Mouse (Mus musculus): ENCODE measurements at regions not wholly inside any gene's neighbourhood (a gene's known extent, or its start where the extent isn't known, plus 50 kb on each side); places are given as distances from the start of the nearest gene placed in this dataset.

DNA sequence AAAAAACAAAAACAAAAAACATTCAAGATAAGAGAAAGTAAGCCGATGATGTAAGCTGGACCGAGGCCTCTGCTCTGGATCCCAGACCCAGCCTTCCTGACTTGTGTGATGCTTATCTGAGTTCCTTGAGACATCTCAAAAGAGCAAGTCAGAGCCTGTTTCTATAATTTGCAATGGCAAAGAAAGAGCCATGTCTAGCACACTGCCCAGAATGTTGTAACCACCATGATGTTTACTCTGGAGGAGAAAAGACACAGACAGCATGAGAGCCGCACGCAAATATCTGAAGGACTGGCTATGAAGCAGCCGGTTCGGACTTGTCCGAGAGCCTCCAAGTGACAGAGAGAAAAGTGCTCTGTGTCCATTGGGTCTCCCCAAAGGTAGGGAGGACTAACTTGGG, 52.2 kb upstream of the C1qtnf3 start:
- no peaks in the 10 kb centered on the region for H3K4me1 ChIP-seq (ENCODE audit: control insufficient read depth, insufficient read depth, low read length)
- ATAC-seq (replicated peaks; ENCODE audit: insufficient number of reproducible peaks, low FRiP score, low TSS enrichment, low read depth): no peak
- WGBS: 88% methylated on average over 7 of the region's 7 CpGs
- no peak overlapping the region for H3K4me2 ChIP-seq (ENCODE audit: low read depth, low read length)
- no peaks in the 10 kb centered on the region for H3K27me3 ChIP-seq (ENCODE audit: control insufficient read depth, insufficient read depth, low read length)
- no peak overlapping the region for H3K4me3 ChIP-seq (ENCODE audit: low read depth, low read length)
- no peak for DNase-seq (ENCODE audit: low spot score)
- H3K9me3 ChIP-seq (replicated peaks; ENCODE audit: control insufficient read depth, low read length): no peaks in the 10 kb centered on the region
- no peak overlapping the region for H3K27ac ChIP-seq (replicated peaks; ENCODE audit: low read depth, low read length)
- H3K36me3 ChIP-seq (replicated peaks; ENCODE audit: control insufficient read depth, insufficient read depth, low read depth, low read length): no peaks in the 10 kb centered on the region
- no peak overlapping the region for H3K9ac ChIP-seq (replicated peaks; ENCODE audit: low read length)

DNA sequence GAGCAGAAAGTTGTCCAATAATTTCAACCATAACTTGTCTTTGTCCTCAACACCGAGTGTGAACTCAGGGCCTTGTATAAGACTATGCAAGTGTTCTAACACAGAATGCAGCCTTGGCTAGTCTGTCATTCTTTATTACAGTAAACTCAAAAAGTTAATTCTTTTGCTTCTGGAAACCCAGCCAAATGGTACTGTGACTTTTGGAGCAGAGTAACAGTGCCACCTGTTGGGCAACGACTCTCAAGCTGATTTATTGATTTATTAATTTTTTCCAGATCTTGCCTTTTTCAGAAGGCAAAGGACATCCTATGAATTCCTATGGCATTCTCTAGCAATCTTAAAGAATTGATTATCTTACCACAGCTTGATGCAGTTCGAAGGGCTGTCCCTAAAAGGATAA, 51.1 kb upstream of the C1qtnf3 start:
- H3K27me3 ChIP-seq (ENCODE audit: control insufficient read depth, insufficient read depth, low read length): no peaks in the 10 kb centered on the region
- H3K9me3 ChIP-seq (replicated peaks; ENCODE audit: control insufficient read depth, low read length): no peaks in the 10 kb centered on the region
- no peaks in the 10 kb centered on the region for H3K36me3 ChIP-seq (replicated peaks; ENCODE audit: control insufficient read depth, insufficient read depth, low read depth, low read length)
- no peak overlapping the region for H3K9ac ChIP-seq (replicated peaks; ENCODE audit: low read length)
- DNase-seq (ENCODE audit: low spot score): peak; percentile 78
- no peak overlapping the region for H3K4me3 ChIP-seq (ENCODE audit: low read depth, low read length)
- no peak overlapping the region for H3K4me2 ChIP-seq (ENCODE audit: low read depth, low read length)
- WGBS: 46% methylated on average over 3 of the region's 3 CpGs
- no peak overlapping the region for H3K27ac ChIP-seq (replicated peaks; ENCODE audit: low read depth, low read length)
- ATAC-seq (replicated peaks; ENCODE audit: insufficient number of reproducible peaks, low FRiP score, low TSS enrichment, low read depth): no peak
- no peaks in the 10 kb centered on the region for H3K4me1 ChIP-seq (ENCODE audit: control insufficient read depth, insufficient read depth, low read length)

DNA sequence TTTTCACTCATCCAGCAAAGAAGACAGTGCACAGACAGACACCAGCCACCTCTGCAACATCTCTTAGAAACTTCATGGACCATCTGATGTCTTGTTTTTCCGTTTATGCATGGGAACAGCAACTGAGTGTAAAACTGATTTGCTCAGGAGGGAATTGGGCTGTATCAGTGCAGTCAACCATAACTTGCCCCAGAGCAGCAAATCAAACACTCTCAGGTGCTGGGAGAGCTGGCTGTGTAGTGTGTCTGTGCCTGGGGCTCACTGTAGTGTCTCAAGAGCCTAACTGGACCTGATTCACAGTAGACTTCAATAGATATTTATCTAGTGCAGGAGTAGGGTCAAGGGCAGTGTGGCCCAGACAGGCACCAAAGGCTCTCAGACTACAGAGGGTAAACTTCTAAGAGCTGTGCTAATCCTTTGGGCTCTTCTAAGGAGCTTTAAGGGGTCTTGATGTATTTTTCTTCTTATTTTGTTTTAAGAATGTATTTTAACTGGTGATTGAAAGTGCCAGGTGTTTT, 50.3 kb upstream of the C1qtnf3 start:
- no peak overlapping the region for H3K27ac ChIP-seq (replicated peaks; ENCODE audit: low read depth, low read length)
- WGBS: 53% methylated on average over 1 of the region's 1 CpGs
- H3K36me3 ChIP-seq (replicated peaks; ENCODE audit: control insufficient read depth, insufficient read depth, low read depth, low read length): no peaks in the 10 kb centered on the region

More for the DNA sequence above, 50.3 kb upstream of the C1qtnf3 start:
- H3K9ac ChIP-seq (replicated peaks; ENCODE audit: low read length): no peak overlapping the region
- H3K4me1 ChIP-seq (ENCODE audit: control insufficient read depth, insufficient read depth, low read length): no peaks in the 10 kb centered on the region
- H3K4me2 ChIP-seq (ENCODE audit: low read depth, low read length): no peak overlapping the region
- DNase-seq (ENCODE audit: low spot score): no peak
- ATAC-seq (replicated peaks; ENCODE audit: insufficient number of reproducible peaks, low FRiP score, low TSS enrichment, low read depth): no peak
- no peaks in the 10 kb centered on the region for H3K9me3 ChIP-seq (replicated peaks; ENCODE audit: control insufficient read depth, low read length)
- H3K27me3 ChIP-seq (ENCODE audit: control insufficient read depth, insufficient read depth, low read length): no peaks in the 10 kb centered on the region
- H3K4me3 ChIP-seq (ENCODE audit: low read depth, low read length): no peak overlapping the region

All from embryonic facial prominence, embryonic 11.5 days (tissue).